Mouse (Mus musculus): Measurements from ENCODE around the gene Vps52. TPM values are rescaled to one million over a fixed set of nuclear protein-coding genes. Genes with fewer than 3 reads are reported as not detected.
"Not testable (repeated sequence)": the region's sequence is repeated elsewhere in the genome, so short reads cannot be mapped to it uniquely, and the experiment has no call there.

Gene Vps52
- polyA plus RNA-seq, 1 experiment: 70.5 TPM

DNA sequence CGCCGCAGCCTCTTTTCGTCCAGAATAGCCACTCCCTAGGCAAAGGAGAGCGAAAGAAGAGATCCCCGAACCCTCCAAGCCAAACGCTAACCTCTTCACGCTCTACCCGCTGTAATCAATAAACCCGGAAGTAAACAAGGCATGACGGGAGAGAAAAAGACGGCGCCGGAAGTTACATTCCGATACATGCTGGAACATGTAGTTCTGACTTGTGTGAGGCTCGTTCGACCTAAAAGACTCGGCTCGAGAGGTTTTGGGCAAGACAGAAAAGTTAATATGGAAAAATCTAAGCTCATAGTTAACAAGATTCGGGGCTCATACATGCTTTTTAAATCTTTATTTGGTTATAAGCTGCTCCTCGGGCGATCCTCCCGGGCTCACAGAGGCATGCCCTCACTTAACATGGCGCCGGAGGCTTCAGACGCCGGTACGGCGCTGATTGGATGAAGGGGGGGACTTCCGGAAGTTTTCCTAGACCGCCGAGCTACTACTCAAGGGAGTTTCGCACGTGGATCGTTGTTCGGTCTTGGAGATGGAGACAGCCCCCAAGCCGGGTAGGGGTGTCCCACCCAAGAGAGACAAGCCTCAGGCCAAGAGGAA lies 15.3 kb upstream of the Vps52 start, which contains the start of the genes Pfdn6 and Wdr46:
TSS of gene Pfdn6 (minus strand) at position 138 of the 600 bp plus-strand sequence.
TSS of gene Wdr46 (plus strand) at position 455 of the 600 bp plus-strand sequence.
- DNase-seq (ENCODE audit: extremely low spot score in 1 of 2, low spot score in 1 of 2): peak; percentile 83 to 95

DNA sequence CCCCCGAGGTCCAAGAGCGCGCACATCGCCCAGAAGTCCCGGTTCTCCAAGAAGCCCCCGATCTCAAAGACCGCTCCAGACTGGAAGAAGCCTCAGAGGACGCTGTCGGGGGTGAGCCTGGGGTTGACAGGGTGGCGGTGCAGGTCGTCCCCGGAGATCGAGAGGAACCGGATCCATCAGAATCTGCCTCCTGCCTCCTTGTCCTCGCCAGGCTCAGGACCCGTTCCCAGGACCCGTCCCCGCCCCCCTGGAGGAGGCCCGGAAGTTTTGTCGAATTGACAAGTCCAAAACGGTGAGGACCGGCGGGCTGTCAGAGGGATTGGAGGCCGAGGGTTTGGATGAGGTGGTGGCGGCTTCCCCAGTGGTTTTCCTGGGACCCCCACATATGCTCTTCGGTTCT lies 14.6 kb upstream of the Vps52 start:
- DNase-seq (ENCODE audit: extremely low spot score in 1 of 2, low spot score in 1 of 2): no peak

DNA sequence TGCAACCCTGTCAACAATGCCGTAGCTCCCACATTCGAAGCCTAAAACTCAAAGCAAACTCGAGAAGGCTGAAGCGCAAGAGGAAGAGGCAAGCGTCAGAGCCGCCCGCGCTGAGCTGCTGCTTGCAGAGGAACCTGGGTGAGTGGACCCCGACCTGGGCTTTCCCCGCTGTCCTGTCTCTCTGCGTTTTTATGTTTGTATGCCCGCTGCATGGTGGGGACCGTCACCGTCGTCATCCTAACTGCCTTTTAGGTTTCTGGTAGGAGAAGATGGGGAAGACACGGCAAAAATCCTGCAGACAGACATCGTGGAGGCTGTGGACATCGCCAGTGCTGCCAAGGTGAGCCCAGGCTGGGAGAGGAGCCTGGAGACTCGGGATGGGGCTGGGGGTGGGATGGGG lies 14.2 kb upstream of the Vps52 start:
- DNase-seq (ENCODE audit: extremely low spot score in 1 of 2, low spot score in 1 of 2): no peak

DNA sequence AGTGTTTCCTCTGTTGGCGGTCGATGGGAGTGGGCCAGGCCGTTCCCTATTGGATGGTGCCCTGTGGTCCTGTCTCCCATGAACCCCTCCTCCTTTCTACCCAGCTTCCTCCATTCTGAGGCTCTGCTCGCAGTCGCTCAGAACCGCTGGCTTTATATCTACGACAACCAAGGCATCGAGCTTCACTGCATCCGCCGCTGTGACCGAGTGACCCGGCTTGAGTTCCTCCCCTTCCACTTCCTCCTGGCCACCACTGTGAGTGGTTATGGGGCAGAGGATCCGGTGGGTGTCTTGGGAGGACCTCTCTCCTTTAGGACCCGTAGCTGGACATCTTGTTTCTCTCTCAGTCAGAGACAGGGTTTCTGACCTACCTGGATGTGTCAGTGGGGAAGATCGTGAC lies 12.2 kb upstream of the Vps52 start:
- DNase-seq (ENCODE audit: extremely low spot score in 1 of 2, low spot score in 1 of 2): no peak

DNA sequence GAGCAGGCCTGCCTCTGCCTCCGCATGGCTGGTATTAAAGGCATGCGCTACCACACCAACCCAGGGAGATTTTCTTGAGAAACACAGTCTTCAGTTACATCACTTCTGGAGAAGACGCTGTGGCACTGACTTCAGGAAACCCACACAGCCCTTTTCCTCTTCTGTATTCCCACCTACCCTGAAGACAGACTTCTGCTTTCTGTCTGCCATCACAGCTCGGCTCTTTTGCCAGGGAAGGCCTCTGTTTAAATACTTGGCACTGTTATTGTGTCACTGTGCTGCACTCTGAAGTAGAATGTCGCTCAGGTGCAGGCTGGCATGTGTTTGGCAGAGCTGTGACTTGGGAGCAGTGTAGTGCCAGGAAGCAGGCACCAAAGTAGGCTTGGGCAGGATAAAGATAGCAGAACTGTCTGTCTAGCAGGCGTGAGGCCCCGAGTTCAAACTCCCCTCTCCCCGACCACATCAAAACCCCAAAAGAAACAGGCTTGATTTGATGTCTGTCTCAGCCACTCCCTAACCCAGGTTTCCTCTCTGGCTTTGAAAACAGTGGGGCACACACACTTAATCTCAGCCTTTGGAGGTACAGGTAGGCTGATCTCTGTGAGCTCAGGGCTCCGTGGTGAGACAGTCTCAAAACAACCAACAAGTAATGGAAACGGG lies 8.1 kb upstream of the Vps52 start:
- peak in 1 of 2 experiments; percentile 31 for DNase-seq (ENCODE audit: extremely low spot score in 1 of 2, low spot score in 1 of 2)

DNA sequence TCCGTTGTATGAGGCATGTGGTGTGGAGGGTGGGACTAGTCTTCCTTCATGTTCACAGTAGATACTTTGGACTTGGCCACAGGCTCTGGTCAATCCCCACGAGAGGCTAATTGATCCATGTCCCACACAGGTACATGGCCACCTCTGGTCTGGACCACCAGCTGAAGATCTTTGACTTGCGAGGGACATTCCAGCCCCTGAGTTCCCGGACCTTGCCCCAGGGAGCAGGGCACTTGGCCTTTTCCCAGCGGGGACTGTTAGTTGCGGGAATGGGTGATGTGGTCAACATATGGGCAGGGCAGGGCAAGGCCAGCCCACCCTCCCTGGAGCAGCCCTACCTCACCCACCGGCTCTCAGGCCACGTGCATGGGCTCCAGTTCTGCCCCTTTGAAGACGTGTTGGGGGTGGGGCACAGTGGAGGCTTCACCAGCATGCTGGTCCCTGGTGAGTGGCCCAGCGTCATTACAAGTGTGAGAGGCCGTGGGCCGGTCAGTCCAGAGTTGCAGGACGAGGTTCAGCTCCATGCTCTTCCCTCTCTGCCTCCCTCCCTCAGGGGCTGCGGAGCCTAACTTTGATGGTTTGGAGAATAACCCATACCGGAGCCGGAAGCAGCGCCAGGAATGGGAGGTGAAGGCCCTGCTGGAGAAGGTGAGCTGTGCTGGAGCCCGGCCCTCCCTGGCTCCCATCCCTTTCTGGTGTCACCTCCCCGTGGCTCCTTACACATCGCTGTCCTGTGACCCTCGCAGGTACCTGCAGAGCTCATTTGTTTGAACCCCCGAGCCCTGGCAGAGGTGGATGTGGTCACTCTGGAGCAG lies 7.3 kb upstream of the Vps52 start:
- no peak for DNase-seq (ENCODE audit: extremely low spot score in 1 of 2, low spot score in 1 of 2)

DNA sequence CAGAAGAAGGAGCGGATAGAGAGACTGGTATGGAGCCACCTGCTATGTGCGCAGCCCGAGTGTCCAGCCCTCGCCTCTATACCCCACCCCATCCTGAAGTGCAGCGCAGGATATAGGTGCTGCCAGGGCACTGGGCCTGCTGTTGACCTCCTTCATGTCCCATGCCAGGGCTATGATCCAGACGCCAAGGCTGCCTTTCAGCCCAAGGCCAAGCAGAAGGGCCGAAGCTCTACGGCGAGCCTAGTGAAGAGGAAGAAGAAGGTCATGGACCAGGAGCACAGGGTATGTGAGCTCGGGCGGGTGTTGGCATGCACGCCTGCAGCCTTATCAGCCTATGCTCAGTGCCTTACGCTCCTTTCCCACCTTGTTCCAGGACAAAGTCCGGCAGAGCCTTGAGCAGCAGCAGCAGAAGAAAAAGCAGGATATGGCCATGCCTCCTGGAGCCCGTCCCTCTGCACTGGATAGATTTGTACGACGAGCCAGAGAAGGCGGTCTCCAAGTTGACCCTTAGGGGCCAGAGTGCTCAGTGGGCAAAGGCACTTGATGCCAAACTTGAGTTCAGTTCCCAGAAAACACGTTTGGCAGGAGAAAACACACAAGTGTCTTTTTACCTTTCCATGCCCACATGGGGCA lies 6.6 kb upstream of the Vps52 start:
- DNase-seq (ENCODE audit: extremely low spot score in 1 of 2, low spot score in 1 of 2): no peak

DNA sequence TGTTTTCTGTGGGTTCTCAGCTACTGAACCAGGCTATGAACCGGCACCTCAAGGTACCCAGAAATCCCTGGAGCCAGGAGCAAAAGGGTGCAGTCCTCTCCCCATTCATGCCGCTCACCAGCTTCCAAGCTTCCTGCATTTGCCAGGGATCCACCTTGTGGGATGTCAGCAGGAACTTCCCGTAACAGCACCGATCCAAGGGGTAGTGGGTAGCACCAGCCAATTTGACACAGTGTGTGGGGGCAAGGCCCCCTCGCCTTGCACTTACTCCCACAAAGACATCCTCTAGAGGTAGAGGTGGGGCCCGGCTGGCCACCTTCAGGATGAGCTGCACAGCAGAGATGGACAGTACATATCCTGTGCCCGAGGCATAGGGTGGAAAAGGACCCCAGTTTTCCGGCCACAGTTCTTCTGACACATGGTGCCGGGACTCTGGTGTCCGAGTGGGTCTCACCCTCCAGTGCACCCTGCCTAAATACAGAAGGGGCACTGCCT lies 5.4 kb upstream of the Vps52 start:
- DNase-seq (ENCODE audit: extremely low spot score in 1 of 2, low spot score in 1 of 2): no peak

DNA sequence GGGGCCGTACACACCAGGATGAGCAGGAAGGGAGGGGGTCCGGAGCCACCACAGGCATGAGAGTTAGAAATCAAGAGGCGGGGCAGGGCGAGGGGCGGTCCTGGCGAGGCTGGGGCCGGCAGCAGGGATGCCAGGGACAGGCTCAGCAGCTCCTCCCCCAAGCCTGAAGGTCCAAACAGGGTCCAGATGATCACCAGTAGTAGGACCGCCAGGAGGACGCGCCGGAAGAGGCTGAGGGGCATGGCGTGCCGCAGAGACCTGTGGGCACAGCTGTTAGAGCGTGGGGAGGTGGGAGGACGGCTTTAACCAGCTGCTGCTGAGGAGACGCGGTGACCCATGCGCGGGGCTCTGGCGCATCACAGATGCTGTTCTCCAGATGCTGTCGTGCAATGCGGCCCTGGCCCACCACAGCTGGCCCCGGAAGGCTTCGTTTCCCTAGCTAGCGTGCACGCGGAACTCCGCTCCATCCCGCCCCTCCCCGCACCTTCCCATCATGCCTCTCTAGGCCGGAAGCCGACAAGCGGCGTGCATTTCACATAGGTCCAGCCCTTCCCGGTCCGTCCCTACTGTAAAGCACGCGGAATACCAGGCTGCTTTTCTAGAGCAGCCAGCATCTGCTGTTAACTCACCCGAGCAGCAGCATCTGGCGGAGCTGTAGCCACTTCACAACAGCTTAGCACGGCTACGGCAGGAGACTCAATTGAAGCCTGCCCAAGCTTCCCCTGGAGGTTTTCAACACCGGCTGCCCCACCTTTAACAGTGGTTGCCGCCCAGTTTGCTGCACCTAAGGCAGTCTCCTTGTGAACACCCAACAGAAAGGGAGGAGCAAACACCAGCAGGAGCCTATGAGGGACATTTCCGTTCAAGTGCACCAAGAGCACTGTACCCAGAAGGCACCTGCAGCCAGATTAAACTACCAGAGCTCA lies 4.3 kb upstream of the Vps52 start, which contains the start of gene B3galt4:
TSS of gene B3galt4 (minus strand) at position 468 of the 926 bp plus-strand sequence.
- peak in 1 of 2 experiments; percentile 82 for DNase-seq (ENCODE audit: extremely low spot score in 1 of 2, low spot score in 1 of 2)

DNA sequence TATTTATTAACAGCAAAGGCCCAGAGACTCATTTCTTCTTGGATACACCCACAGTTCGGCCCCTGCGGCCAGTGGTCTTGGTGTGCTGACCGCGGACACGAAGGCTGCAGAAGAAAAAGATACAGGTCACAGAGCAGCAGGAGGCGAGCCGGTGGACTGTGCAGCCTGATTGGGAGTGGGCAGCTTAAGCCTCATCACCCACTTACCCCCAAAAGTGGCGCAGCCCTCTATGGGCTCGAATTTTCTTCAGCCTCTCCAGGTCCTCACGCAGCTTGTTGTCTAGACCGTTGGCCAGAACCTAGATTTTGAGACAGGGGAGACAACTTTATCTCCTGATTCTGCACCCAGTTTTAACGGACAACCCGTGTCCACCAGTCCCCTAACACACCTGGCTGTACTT lies 3.6 kb upstream of the Vps52 start:
- DNase-seq (ENCODE audit: extremely low spot score in 1 of 2, low spot score in 1 of 2): not testable (repeated sequence)

DNA sequence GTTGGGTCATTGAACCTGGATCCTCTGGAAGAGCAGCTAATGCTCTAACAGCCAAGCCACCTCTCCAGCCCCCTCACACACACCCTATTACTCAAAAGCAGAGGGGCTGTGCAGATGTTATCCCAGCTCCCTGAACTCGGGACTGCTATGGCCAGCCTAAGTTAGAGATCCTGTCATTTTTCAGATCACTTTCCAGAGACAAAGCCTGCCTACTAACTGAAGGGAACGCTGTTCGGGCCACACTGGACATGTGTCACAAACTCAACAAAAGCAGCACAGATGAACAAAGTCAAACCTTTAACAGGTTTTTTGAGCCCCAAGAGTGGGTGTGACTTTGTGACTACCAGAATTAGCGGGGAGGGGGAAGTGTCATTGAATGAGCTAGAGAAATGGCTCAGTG lies 2.7 kb upstream of the Vps52 start:
- DNase-seq (ENCODE audit: extremely low spot score in 1 of 2, low spot score in 1 of 2): no peak

DNA sequence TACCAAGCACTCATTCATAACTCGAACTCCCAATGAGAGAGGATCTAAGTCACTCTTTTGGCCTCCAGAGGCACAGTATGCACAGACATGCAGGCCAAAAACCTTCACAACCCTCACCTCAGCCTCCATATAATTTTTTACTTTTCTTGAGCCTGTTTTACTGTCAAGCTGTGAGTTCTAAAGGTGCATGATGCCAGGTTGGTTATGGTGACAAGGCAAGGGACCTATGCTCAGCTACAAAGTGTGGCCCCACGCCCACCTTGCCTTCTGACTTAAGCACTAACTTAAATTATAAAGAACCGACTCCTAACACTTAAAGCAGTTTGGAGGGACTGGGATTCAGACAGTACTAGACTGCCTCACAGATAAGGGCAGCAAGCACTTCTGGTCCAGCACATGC lies 2.3 kb upstream of the Vps52 start:
- DNase-seq (ENCODE audit: extremely low spot score in 1 of 2, low spot score in 1 of 2): no peak

DNA sequence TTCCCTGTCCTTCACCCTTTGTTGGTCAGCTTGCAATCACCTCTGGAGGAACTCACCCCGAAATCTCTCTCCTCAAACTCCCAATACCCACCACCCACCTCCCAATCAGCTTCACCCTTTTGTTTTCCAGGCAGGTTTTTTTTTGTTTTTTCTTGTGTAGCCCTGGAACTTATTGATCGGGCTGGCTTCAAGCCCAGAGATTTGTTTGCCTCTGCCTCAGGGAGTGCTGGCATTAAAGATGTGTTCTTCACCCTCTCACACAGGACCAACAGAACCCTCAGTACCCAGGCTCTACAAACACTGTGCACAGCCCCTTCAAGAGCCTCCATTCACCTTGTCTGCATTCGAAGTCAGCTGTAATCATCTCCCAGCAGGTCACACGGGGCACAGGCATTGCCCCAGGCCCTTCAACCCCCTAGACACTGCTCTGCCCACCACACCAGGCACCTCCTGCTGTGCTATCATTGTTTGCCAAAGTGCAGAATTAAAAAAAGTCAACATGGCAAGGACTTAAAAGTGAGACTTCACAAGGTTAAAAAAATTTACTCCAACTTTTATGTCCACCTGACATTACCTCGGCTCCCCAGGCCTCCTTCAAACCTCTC lies 1.5 kb upstream of the Vps52 start:
- no peak for DNase-seq (ENCODE audit: extremely low spot score in 1 of 2, low spot score in 1 of 2)

DNA sequence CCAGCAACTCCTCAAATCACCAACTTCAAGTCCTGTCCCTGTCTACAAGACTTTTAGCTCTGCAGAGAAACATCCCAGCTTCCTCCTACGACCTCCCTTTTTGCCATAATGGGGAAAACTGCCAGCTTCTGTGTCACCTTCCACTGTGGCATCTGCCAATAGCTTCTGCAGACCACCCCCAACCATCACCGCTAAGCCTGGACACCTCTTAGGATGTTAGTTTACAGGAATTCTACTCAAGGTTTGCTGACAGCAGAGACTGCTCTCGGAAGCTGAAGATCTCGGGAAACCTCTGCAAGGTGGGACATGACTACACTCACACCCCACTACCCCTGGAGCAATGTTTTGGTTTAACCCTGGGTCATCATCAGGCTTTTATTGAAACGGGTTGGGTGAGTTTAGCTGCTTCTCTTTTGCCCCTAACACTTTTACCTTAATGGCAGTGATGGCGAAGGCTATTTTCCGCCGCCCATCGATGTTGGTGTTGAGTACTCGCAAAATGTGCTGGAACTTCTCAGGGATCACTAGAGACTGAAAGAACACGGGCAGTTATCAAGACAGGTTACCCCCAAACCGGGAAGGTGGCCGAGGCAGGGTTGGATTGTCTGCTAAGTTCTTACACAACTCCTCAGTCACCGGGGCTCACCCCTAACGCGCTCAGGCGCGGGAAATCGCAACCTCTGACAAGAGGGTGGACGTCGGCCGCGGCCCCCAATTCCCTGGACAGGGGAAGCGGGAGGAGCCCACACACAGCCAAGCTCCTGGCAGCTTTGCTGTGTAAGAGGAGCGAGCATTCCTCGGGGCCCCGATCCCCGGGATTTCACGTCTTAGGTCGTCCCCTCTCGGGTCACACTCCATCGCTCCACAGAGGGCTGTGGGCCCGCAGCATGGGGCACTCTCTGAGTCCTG lies 712 bp upstream of the Vps52 start:
- DNase-seq (ENCODE audit: extremely low spot score in 1 of 2, low spot score in 1 of 2): peak in 1 of 2 experiments; percentile 37

DNA sequence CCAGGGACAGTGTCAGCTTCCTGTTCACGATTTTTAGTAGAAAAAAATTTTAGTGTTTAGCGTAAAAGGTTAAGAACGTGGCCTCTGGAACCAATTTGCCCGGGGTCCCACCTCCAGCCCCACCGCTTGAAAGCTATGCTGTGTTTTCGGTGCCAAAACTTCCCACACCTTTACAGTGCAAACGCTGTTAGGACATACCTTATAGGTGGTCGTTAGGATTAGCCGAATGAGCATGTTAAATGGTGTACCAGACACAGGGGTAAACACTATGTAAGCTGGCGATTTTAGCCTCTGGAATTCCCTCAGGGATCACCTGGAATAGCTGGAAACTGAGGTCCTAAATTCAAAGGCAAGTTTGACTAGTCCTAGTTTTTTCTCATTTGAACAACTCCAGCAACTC lies 724 bp downstream of the Vps52 start:
- DNase-seq (ENCODE audit: extremely low spot score in 1 of 2, low spot score in 1 of 2): no peak

DNA sequence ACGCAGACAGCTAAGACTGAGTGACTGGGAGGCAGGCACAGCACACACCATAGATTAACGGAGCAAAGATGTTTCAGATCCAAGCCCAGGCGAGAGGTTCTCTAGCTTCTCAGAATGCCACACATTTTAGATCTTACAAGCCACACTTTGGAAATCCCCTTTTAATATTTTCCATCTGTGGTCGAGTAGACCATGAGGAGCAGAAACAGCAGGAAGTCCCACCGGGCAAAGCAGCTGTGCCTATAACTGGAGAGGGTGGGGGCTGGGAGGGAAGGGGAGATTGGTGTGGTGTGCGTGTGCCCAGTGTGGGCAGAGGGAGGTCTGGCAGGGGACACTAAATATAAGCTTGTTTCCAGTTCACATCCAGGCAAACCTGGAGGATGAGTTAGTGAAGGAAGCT lies 1.9 kb downstream of the Vps52 start:
- no peak for DNase-seq (ENCODE audit: extremely low spot score in 1 of 2, low spot score in 1 of 2)

DNA sequence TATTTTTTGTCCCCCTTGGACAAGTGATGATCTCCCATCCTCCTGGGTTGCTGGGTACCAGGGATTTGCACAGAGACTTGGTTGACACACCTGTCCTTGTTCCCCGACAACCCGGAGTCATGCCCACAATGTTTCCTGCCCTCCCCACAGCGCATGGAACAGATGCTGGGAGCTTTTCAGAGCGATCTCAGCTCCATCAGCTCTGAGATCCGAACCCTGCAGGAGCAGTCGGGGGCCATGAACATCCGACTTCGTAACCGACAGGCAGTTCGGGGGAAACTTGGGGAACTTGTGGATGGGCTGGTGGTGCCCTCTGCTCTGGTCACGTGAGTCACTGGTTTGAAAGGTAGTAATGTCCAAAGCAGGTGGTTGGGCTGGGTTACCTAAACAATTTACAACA lies 2.8 kb downstream of the Vps52 start:
- no peak for DNase-seq (ENCODE audit: extremely low spot score in 1 of 2, low spot score in 1 of 2)

DNA sequence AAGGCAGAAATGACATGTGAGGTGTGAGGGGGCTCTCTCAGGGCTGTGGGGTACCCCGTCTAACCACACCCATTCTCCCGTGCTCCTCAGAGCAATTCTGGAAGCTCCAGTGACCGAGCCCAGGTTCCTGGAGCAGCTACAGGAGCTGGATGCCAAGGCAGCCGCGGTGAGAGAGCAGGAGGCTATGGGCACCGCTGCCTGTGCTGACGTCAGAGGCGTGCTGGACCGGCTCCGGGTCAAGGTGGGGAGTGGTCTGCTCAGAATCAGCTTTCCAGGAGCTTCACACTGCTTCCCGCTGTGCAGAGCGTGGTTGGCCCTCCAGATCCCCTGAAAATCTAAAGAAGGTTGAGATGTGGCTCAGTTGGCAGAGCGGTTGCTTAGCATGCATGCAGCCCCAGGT lies 3.5 kb downstream of the Vps52 start:
- no peak for DNase-seq (ENCODE audit: extremely low spot score in 1 of 2, low spot score in 1 of 2)
